Mouse (Mus musculus): ENCODE data around the gene Rnf128. TPM values are rescaled to one million over a fixed set of nuclear protein-coding genes. Genes with fewer than 3 reads are reported as not detected.
"Not testable (repeated sequence)": the region's sequence is repeated elsewhere in the genome, so short reads cannot be mapped to it uniquely, and the experiment has no call there.

The Rnf128 gene
- 10 to 100 TPM; 28.3 to 34.4 TPM for total RNA-seq (2021)
- long read RNA-seq, transcript Rnf128-201 (7 exons, 2,750 nt): major isoform, 81 of 82 reads
- long read RNA-seq, partial matches to known transcripts: 0 of 82 reads
- long read RNA-seq, other reads (novel, unspliced or antisense): 1 of 82 reads

GRCm38 (mm10) chrX:139562925-139563461 is at the start of gene Rnf128:
Gene Rnf128 (plus strand): TSS chrX:139563316.
- DNase-seq (ENCODE audit: low spot score in 2 of 2): no peak

- DNase-seq (ENCODE audit: low spot score in 2 of 2): no peak
Observed at GRCm38 (mm10) chrX:139516156-139516555, 47.0 kb upstream of the Rnf128 start.

GRCm38 (mm10) chrX:139519251-139519650 is 43.9 kb upstream of the Rnf128 start:
- DNase-seq (ENCODE audit: low spot score in 2 of 2): no peak

GRCm38 (mm10) chrX:139524303-139525091 is 38.6 kb upstream of the Rnf128 start:
- DNase-seq (ENCODE audit: low spot score in 2 of 2): no peak

- DNase-seq (ENCODE audit: low spot score in 2 of 2): no peak
Observed at GRCm38 (mm10) chrX:139525724-139526123, 37.4 kb upstream of the Rnf128 start.

- DNase-seq (ENCODE audit: low spot score in 2 of 2): no peak
Observed at GRCm38 (mm10) chrX:139526984-139527383, 36.1 kb upstream of the Rnf128 start.

GRCm38 (mm10) chrX:139529678-139530077 is 33.4 kb upstream of the Rnf128 start:
- DNase-seq (ENCODE audit: low spot score in 2 of 2): no peak

GRCm38 (mm10) chrX:139532293-139532692 is 30.8 kb upstream of the Rnf128 start:
- DNase-seq (ENCODE audit: low spot score in 2 of 2): no peak

GRCm38 (mm10) chrX:139537641-139538397 is 25.3 kb upstream of the Rnf128 start:
- no peak for DNase-seq (ENCODE audit: low spot score in 2 of 2)

GRCm38 (mm10) chrX:139543726-139544125 is 19.4 kb upstream of the Rnf128 start:
- peak in 1 of 2 experiments; percentile 13 for DNase-seq (ENCODE audit: low spot score in 2 of 2)

GRCm38 (mm10) chrX:139550456-139550855 is 12.7 kb upstream of the Rnf128 start:
- DNase-seq (ENCODE audit: low spot score in 2 of 2): no peak

GRCm38 (mm10) chrX:139552090-139552489 is 11.0 kb upstream of the Rnf128 start:
- DNase-seq (ENCODE audit: low spot score in 2 of 2): no peak

GRCm38 (mm10) chrX:139562255-139562924 is 726 bp upstream of the Rnf128 start:
- no peak for DNase-seq (ENCODE audit: low spot score in 2 of 2)

GRCm38 (mm10) chrX:139570054-139570453 is 6.9 kb downstream of the Rnf128 start:
- no peak for DNase-seq (ENCODE audit: low spot score in 2 of 2)

GRCm38 (mm10) chrX:139578649-139579278 is 15.6 kb downstream of the Rnf128 start:
- no peak for DNase-seq (ENCODE audit: low spot score in 2 of 2)

- DNase-seq (ENCODE audit: low spot score in 2 of 2): no peak
Observed at GRCm38 (mm10) chrX:139583616-139584015, 20.5 kb downstream of the Rnf128 start.

GRCm38 (mm10) chrX:139586676-139587075 is 23.6 kb downstream of the Rnf128 start:
- DNase-seq (ENCODE audit: low spot score in 2 of 2): not testable (repeated sequence)

GRCm38 (mm10) chrX:139596404-139596803 is 33.3 kb downstream of the Rnf128 start:
- DNase-seq (ENCODE audit: low spot score in 2 of 2): no peak

- DNase-seq (ENCODE audit: low spot score in 2 of 2): peak; percentile 70 to 81
Observed at GRCm38 (mm10) chrX:139610033-139610764, 47.1 kb downstream of the Rnf128 start.

- peak in 1 of 2 experiments; percentile 7 for DNase-seq (ENCODE audit: low spot score in 2 of 2)
Observed at GRCm38 (mm10) chrX:139610765-139611300, 47.7 kb downstream of the Rnf128 start.
